Mouse (Mus musculus) bone marrow, adult 2 months (tissue): ENCODE results near the gene Vti1a. TPM values are rescaled to one million over a fixed set of nuclear protein-coding genes. Genes with fewer than 3 reads are reported as not detected.

Experiments used
- H3K27ac ChIP-seq: fragments of 200-500 bp; 2 replicates; pipeline ENCODE4 v1.5.1; 2012; ENCODE audit warnings: low read depth, mild to moderate bottlenecking, control low read depth, inconsistent platforms, low read length; ENCODE audit not compliant: control insufficient read depth, poor library complexity, insufficient read depth
- H3K4me1 ChIP-seq: fragments of 200-500 bp; 2 replicates; pipeline ENCODE4 v1.6.1; 2011; ENCODE audit warnings: low read length; ENCODE audit not compliant: control insufficient read depth, insufficient read depth
- H3K4me3 ChIP-seq: fragments of 200-500 bp; replicated peaks from 2 replicates; pipeline ENCODE3; 2011; ENCODE audit warnings: mild to moderate bottlenecking, low read depth, low read length, control low read depth; ENCODE audit not compliant: control insufficient read depth
- CTCF ChIP-seq: fragments of 200-500 bp; IDR thresholded peaks from 2 replicates; pipeline ENCODE4 v1.5.1; 2011; ENCODE audit warnings: low read length, control low read depth; ENCODE audit not compliant: control insufficient read depth, insufficient read depth
- POLR2A ChIP-seq: fragments of 200-500 bp; IDR thresholded peaks from 2 replicates; pipeline ENCODE4 v1.6.1; 2011; ENCODE audit warnings: low read depth, mild to moderate bottlenecking, control low read depth, low read length, borderline replicate concordance; ENCODE audit not compliant: control insufficient read depth
- WGBS: fragments of 180-500 bp; shearing (Covaris S2); methylation state at CpG from one replicate; pipeline ENCODE4 v1.1.7; 2018; 5-methylcytosine and 5-hydroxymethylcytosine counted together
- polyA plus RNA-seq: library from polyadenylated mRNA; stranded (reverse); fragments of >200 nt; gene quantifications from 2 replicates; pipeline ENCODE4 v1.2.4, GENCODE M21; 2011; ENCODE audit warnings: low replicate concordance; ENCODE audit not compliant: missing spikeins, insufficient read depth, insufficient read length

Gene Vti1a
- polyA plus RNA-seq, 1 experiment = 11.4 TPM

DNA sequence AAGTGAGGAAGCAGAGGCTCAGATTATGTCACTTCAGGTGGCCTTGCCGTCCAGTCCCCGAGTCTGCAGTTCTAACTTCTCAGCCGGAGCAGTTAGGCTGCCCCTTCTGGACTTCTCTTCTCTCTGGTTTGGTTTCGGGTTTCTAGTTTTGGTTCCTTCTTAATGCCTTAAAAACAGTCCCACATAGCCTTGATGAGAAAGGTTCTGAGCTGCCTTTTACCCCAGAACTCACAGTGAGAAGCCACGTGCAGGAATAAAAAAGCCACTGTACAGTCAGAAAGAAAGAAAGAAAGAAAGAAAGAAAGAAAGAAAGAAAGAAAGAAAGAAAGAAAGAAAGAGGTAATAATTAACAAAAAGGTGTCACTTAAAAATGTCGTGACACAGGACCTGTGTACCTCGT lies 236.8 kb downstream of the Vti1a start:
- no peak for TF ChIP-seq POLR2A
- no peak for TF ChIP-seq CTCF
- Histone ChIP-seq H3K4me3 (no peak overlapping the region), H3K27ac (no peak overlapping the region), H3K4me1 (peaks cover 3% of the 10 kb centered on the region; the same call in 1 of the 2 replicates)
- WGBS = 70% methylated on average over 7 of the region's 7 CpGs

DNA sequence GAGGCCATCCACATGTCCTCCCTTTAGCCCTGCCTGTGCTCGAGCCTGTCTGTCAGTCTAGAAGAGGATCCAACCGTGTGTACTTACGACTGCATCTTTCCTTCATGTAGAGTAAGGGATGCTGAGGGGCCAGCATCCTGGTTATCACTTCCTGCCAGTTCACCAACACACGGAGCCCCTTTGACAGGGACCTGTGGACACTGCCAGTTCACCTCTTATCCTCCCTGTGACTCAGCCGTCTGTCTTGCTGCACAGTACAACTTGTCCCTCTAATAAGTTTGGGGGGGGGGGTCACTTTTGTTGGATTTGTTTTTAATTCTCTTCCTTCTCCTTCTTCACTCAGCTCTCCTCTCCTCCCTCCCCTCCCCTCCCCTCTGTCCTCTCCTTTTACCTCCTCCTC lies 238.2 kb downstream of the Vti1a start:
- 64% methylated on average over 5 of the region's 5 CpGs for WGBS
- Histone ChIP-seq H3K27ac (no peak overlapping the region), H3K4me3 (no peak overlapping the region), H3K4me1 (no peaks in the 10 kb centered on the region; the same call in 1 of the 2 replicates)
- no peak for TF ChIP-seq POLR2A

DNA sequence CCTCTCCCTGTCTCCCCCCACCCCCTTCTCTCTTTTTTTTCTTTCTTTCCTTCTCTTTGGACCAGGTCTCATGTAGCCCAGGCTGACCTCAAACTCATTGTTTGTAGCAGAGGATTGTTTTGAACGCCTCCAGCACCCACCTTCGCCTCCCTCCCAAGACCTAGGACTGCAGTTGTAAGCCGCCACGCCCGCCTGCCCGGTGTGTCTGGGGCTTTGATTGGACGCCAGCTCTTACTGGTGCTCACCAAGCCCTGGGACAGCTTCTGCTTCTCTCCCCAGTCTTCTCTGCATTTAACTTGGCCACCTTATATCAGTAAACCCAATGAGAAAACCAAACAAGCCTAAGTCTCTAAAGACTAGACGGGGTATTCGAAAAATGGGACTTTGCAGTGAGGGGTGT lies 238.6 kb downstream of the Vti1a start:
- no peak overlapping the region for H3K27ac ChIP-seq
- TF ChIP-seq CTCF = no peak
- TF ChIP-seq POLR2A = no peak
- no peaks in the 10 kb centered on the region; the same call in 1 of the 2 replicates for H3K4me1 ChIP-seq
- no peak overlapping the region for H3K4me3 ChIP-seq
- 83% methylated on average over 9 of the region's 9 CpGs for WGBS

DNA sequence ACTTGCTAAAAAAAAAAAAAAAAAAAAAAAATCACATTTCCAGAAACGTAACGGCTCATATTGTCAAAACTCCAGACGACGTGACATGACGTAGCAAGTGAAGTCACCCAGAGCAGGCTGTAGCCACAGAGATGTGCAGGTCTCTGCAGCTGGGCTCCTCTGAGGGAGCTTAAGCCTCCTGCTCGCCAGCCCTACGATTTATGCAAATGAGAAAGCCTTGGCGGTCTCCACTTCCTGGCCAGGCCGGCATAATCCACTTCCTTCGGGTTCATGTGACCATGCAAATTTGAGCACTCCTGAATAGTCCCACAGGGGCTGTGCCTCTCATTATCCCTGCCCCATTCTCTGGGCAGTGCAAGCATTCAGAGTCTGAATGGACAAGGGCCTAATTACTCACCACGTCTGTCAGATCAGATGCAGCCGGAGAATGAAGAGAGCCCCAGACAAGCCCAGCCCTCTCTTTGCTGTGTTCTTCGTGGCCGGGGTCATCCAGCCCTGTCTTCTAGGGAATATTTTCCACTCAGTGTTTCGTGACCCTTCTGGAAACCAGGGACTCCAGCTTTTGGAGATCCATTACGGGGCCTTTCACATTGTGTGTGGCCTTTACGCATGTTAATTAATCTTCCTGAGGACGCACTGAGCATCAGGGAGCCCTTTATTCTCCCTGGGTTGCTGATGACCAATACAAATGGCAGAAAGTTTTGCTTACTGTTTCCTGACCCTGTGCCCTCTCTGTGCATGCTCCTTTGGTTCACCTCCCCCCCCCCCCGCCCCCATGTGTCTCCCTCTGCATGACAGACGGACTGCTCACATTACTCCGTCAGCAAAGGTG lies 240.3 kb downstream of the Vti1a start:
- WGBS = 38% methylated on average over 21 of the region's 21 CpGs
- TF ChIP-seq CTCF (no peak), POLR2A (no peak)
- H3K4me3 ChIP-seq = no peak overlapping the region
- no peaks in the 10 kb centered on the region; the same call in 1 of the 2 replicates for H3K4me1 ChIP-seq
- H3K27ac ChIP-seq = no peak overlapping the region

DNA sequence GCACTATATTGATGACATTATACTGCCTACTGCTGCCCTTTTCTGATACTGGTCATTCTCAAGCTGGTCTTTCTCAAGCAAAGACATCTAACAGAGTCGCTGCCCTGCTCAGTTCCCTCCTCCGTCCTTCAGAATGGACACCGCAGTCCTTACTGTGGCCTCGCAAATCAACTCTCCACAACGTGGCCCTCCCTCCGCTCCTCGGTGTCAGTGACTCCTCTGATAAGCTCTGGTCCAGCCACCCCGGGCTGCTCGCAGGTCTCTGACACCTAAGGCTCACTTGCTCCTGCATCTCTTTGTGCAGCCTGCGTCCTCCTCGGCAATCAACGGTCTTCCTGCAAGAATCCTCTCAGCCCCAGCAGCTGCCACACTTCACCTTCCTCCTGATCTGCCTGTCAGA lies 243.2 kb downstream of the Vti1a start:
- H3K4me1 ChIP-seq = no peaks in the 10 kb centered on the region; the same call in 1 of the 2 replicates
- 91% methylated on average over 12 of the region's 12 CpGs for WGBS

DNA sequence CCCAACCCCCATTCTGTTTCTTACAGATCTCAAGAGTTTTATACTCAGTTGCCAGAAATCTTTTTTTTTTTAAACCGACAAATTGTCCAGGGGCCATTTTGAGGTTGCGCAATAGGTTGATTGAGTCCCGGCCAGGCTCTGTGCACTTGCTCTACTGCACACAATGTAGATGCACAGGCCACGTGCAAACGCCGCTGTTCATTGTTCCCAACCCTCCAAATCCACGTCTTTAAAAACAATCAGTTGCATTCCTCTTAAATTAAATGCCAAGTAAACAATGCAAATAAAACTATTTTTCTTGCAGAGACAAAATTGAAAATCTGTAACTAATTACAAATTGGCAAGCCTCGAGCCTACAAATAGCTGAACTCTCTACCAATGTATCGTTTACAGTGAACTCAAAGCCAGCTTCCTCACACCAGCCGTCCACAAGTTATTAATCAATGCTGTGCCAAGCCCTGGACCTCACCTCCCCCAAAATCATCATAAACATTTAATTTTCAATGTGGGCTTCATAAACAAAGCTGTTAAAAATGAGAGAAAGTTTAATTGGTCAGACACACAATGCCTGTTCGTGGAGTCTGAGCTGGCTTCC lies 244.1 kb downstream of the Vti1a start:
- WGBS = 85% methylated on average over 11 of the region's 11 CpGs
- Histone ChIP-seq H3K4me1 (no peaks in the 10 kb centered on the region; the same call in 1 of the 2 replicates), H3K4me3 (no peak overlapping the region), H3K27ac (no peak overlapping the region)
- TF ChIP-seq CTCF (no peak), POLR2A (no peak)

More for the DNA sequence above, 243.2 kb downstream of the Vti1a start:
- no peak overlapping the region for H3K4me3 ChIP-seq
- no peak overlapping the region for H3K27ac ChIP-seq
- no peak for TF ChIP-seq CTCF
- TF ChIP-seq POLR2A = no peak

DNA sequence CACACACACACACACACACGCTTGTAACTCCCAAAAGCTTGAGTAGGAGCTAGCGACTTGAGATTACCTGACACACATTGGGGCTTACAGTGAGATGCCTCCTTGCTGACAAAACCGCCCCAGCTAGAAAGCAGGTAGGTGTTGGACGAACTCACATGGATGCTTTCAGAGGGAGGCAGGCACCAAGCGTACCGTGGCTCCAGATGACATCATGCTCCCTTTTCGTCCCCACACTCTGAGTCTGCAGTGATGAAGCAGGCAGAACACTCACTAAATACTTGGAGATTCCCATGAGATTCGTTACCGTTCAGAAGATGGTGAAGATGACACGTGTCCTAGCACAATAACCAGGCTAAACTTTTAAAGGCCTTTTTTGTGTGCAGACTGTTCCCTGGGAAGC lies 245.4 kb downstream of the Vti1a start:
- no peak overlapping the region for H3K27ac ChIP-seq
- no peak for TF ChIP-seq POLR2A
- no peak for TF ChIP-seq CTCF
- WGBS = 86% methylated on average over 10 of the region's 10 CpGs
- no peaks in the 10 kb centered on the region; the same call in 1 of the 2 replicates for H3K4me1 ChIP-seq
- H3K4me3 ChIP-seq = no peak overlapping the region

DNA sequence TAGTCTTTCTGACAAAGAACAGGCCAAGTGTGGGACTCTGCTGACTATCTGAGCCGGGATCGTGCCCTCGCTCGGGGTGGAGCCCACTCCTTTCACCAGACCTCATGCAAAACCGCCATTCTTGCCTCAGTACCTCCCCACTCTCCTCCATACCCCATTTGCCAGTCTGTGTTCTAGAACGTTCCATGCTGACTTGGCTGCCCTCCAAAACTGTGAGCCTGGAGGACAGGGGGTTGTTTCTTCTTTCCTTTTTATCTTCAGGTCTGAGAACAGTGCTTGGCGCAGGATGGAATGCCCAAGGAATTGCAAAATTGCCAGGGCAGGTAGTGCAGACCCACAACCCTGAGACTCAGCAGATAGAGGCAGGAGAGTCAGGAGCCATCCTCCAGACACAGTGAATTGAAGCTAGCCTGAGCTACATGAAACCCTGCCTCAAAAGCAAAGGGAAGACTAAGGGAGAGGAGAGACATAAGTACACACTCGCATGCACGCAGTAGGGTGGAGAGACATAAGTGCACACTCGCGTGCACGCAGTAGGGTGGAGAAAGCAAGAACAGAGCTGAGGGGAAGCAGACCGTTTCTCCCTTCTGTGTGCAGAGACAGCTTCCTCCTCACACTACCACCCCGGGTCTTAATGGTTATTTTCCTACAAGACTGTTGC lies 246.5 kb downstream of the Vti1a start:
- 74% methylated on average over 14 of the region's 14 CpGs for WGBS
- Histone ChIP-seq H3K27ac (no peak overlapping the region), H3K4me3 (no peak overlapping the region), H3K4me1 (no peaks in the 10 kb centered on the region; the same call in 1 of the 2 replicates)
- TF ChIP-seq POLR2A (no peak), CTCF (no peak)
